Mouse (Mus musculus): ENCODE results near the gene Msmb.

DNA sequence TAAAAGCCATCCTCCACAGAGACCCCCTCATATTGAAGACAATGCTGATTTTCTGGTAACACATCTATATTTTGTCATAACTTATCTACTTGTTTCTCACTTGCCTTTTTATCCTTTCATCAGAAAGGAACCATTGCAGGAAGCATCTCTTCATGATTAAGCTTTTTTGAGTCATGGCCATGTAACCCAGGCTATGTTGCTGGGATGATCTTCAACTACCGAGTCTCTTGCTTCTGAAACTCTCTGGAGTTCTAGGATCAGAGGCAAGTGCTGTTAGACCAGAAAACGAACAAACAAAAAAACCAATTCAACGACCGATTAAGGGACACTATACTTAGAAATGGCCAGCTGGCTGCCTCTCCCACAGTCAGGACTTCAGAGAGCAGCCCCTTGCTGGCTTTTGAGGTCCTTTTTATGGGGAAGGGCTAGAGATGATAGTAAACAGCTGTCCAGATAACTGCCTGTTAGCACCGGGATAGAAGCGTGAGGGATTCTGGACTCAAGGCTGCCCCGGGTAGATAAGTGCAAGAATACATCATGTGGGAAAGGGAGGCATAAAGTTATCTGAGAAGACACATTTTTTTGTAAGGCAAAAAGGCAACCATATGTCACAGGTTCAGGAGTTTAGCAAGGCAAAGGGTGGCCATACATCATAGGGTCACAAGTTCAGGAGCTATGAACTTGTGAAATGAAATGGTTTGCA lies 4.1 kb downstream of the Msmb start:
- TF ChIP-seq POLR2A (IDR thresholded peaks at IDR 0.05; ENCODE audit: control insufficient read depth, extremely low read depth, insufficient read depth, low read length, poor library complexity) (no peak), CTCF (IDR thresholded peaks at IDR 0.05; ENCODE audit: borderline replicate concordance, control insufficient read depth, extremely low read depth, insufficient read depth, low read length, poor library complexity) (no peak)

Data from thymus, adult 2 months (tissue).